Mouse (Mus musculus) thymus, adult 2 months (tissue): Measurements from ENCODE around the gene Icam5.

Experiments used
- CTCF ChIP-seq: fragments of 200-500 bp; IDR thresholded peaks from 2 replicates; pipeline ENCODE4 v1.5.1; 2012; ENCODE audit warnings: mild to moderate bottlenecking, control low read depth, low read length, moderate library complexity, borderline replicate concordance; ENCODE audit not compliant: control insufficient read depth, poor library complexity, insufficient read depth; ENCODE audit errors: extremely low read depth
- POLR2A ChIP-seq: fragments of 200-500 bp; IDR thresholded peaks from 2 replicates; pipeline ENCODE4 v1.6.1; 2012; ENCODE audit warnings: mild to moderate bottlenecking, low read length, control low read depth, moderate library complexity; ENCODE audit not compliant: control insufficient read depth, poor library complexity, insufficient read depth; ENCODE audit errors: extremely low read depth

GRCm38 (mm10) chr9:21037481-21037891 is 5.6 kb downstream of the Icam5 start:
- TF ChIP-seq CTCF = no peak
- no peak for TF ChIP-seq POLR2A
